Mouse (Mus musculus): ENCODE data around the gene E130114P18Rik.

Gene E130114P18Rik

GRCm38 (mm10) chr4:97805255-97805654 lies 27.4 kb upstream of the E130114P18Rik start:
- no peak for DNase-seq (ENCODE audit: low read depth, low spot score)

- DNase-seq (ENCODE audit: low read depth, low spot score) = no peak
These were observed 26.8 kb upstream of the E130114P18Rik start for GRCm38 (mm10) chr4:97804638-97805037.

GRCm38 (mm10) chr4:97803791-97804190 lies 25.9 kb upstream of the E130114P18Rik start:
- DNase-seq (ENCODE audit: low read depth, low spot score) = no peak

- DNase-seq (ENCODE audit: low read depth, low spot score) = no peak
These were observed 18.6 kb upstream of the E130114P18Rik start for GRCm38 (mm10) chr4:97796505-97796904.

GRCm38 (mm10) chr4:97795957-97796356 lies 18.1 kb upstream of the E130114P18Rik start:
- no peak for DNase-seq (ENCODE audit: low read depth, low spot score)

- DNase-seq (ENCODE audit: low read depth, low spot score) = peak; percentile 72
These were observed 17.0 kb upstream of the E130114P18Rik start for GRCm38 (mm10) chr4:97794865-97795264.

- DNase-seq (ENCODE audit: low read depth, low spot score) = no peak
These were observed 16.1 kb upstream of the E130114P18Rik start for GRCm38 (mm10) chr4:97793931-97794330.

GRCm38 (mm10) chr4:97788537-97788936 lies 10.7 kb upstream of the E130114P18Rik start:
- DNase-seq (ENCODE audit: low read depth, low spot score) = no peak

GRCm38 (mm10) chr4:97787515-97787914 lies 9.6 kb upstream of the E130114P18Rik start:
- no peak for DNase-seq (ENCODE audit: low read depth, low spot score)

- DNase-seq (ENCODE audit: low read depth, low spot score) = no peak
These were observed 8.7 kb upstream of the E130114P18Rik start for GRCm38 (mm10) chr4:97786571-97786970.

GRCm38 (mm10) chr4:97785547-97786271 lies 7.8 kb upstream of the E130114P18Rik start:
- DNase-seq (ENCODE audit: low read depth, low spot score) = no peak

GRCm38 (mm10) chr4:97784236-97784635 lies 6.4 kb upstream of the E130114P18Rik start:
- no peak for DNase-seq (ENCODE audit: low read depth, low spot score)

GRCm38 (mm10) chr4:97783073-97783879 lies 5.4 kb upstream of the E130114P18Rik start:
- DNase-seq (ENCODE audit: low read depth, low spot score) = no peak

- no peak for DNase-seq (ENCODE audit: low read depth, low spot score)
These were observed 4.6 kb upstream of the E130114P18Rik start for GRCm38 (mm10) chr4:97782497-97782896.

- DNase-seq (ENCODE audit: low read depth, low spot score) = no peak
These were observed 4.2 kb upstream of the E130114P18Rik start for GRCm38 (mm10) chr4:97782069-97782468.

- DNase-seq (ENCODE audit: low read depth, low spot score) = peak; percentile 15
These were observed 3.0 kb upstream of the E130114P18Rik start for GRCm38 (mm10) chr4:97780666-97781435.

- no peak for DNase-seq (ENCODE audit: low read depth, low spot score)
These were observed 2.1 kb upstream of the E130114P18Rik start for GRCm38 (mm10) chr4:97780024-97780423.

GRCm38 (mm10) chr4:97779003-97779930 lies 1.4 kb upstream of the E130114P18Rik start:
- peak; percentile 29 for DNase-seq (ENCODE audit: low read depth, low spot score)

GRCm38 (mm10) chr4:97778211-97779002 lies 529 bp upstream of the E130114P18Rik start:
- DNase-seq (ENCODE audit: low read depth, low spot score) = no peak

- DNase-seq (ENCODE audit: low read depth, low spot score) = no peak
These were observed 685 bp downstream of the E130114P18Rik start for GRCm38 (mm10) chr4:97777081-97777705.
